Mouse (Mus musculus) MEL (cell line): ENCODE results near the gene Ybx1. TPM values are rescaled to one million over a fixed set of nuclear protein-coding genes. Genes with fewer than 3 reads are reported as not detected.

ENCODE experiments used
- DNase-seq: peaks from one replicate; pipeline ENCODE4 v3.0.0; 2011; ENCODE audit warnings: low read depth, low spot score
- H3K27ac ChIP-seq: 2 replicates; pipeline ENCODE4 v1.5.1; 2012; ENCODE audit warnings: low read depth, mild to moderate bottlenecking, control low read depth, low read length, moderate library complexity; ENCODE audit not compliant: control insufficient read depth
- H3K27me3 ChIP-seq, 2 experiments: fragments of 150-350 bp in 1 of 2; sonication (generic) in 1 of 2; 2 replicates each; pipeline ENCODE4 v1.6.1; 2012; ENCODE audit warnings: low read length in 2 of 2, mild to moderate bottlenecking in 2 of 2, improper control_type of control experiment in 1 of 2, moderate library complexity in 1 of 2; ENCODE audit not compliant: insufficient read depth in 2 of 2, control insufficient read depth in 1 of 2
- H3K36me3 ChIP-seq, 2 experiments: 2 replicates each; pipeline ENCODE4 v1.6.1; 2012 to 2014; ENCODE audit warnings: low read length in 2 of 2, improper control_type of control experiment in 1 of 2, inconsistent platforms in 1 of 2, mild to moderate bottlenecking in 1 of 2; ENCODE audit not compliant: insufficient read depth in 2 of 2, control insufficient read depth in 1 of 2
- H3K4me1 ChIP-seq, 2 experiments: fragments of 150-350 bp in 1 of 2; sonication (generic) in 1 of 2; 2 replicates each; pipeline ENCODE4 v1.6.1; 2012; ENCODE audit warnings: low read length in 2 of 2, improper control_type of control experiment in 1 of 2, mild to moderate bottlenecking in 1 of 2; ENCODE audit not compliant: insufficient read depth in 2 of 2, control insufficient read depth in 1 of 2
- H3K4me3 ChIP-seq, 2 experiments: fragments of 150-350 bp in 1 of 2; sonication (generic) in 1 of 2; 2 replicates each; pipeline ENCODE4 v1.5.1; 2012; ENCODE audit warnings: low read depth in 2 of 2, low read length in 2 of 2, mild to moderate bottlenecking in 2 of 2, moderate library complexity in 2 of 2, control low read depth in 1 of 2, improper control_type of control experiment in 1 of 2; ENCODE audit not compliant: control insufficient read depth in 1 of 2, insufficient read depth in 1 of 2
- H3K79me2 ChIP-seq: 2 replicates; pipeline ENCODE4 v1.6.1; 2012; ENCODE audit warnings: mild to moderate bottlenecking, low read length, moderate library complexity; ENCODE audit not compliant: control insufficient read depth, poor library complexity, insufficient read depth
- H3K9ac ChIP-seq: 2 replicates; pipeline ENCODE4 v1.6.1; 2012; ENCODE audit warnings: low read depth, mild to moderate bottlenecking, control low read depth, low read length, moderate library complexity; ENCODE audit not compliant: control insufficient read depth, poor library complexity, severe bottlenecking
- H3K9me3 ChIP-seq: fragments of 150-350 bp; sonication (generic); replicated peaks from 2 replicates; pipeline ENCODE4 v1.6.1; 2012; ENCODE audit warnings: mild to moderate bottlenecking, low read length, improper control_type of control experiment, moderate library complexity; ENCODE audit not compliant: insufficient read depth
- BHLHE40 ChIP-seq: IDR thresholded peaks from 2 replicates; pipeline ENCODE4 v1.6.1; 2012; ENCODE audit warnings: low read depth, mild to moderate bottlenecking, inconsistent platforms, low read length, improper control_type of control experiment, borderline replicate concordance
- CTCF ChIP-seq, 3 experiments: IDR thresholded peaks in 2 of 3; conservative IDR thresholded peaks in 1 of 3; 2 replicates each; pipeline ENCODE4 v1.5.1; 2011 to 2012; ENCODE audit warnings: low read length in 3 of 3, low read depth in 2 of 3, mild to moderate bottlenecking in 2 of 3, improper control_type of control experiment in 1 of 3, inconsistent platforms in 1 of 3, mixed read lengths in 1 of 3, moderate library complexity in 1 of 3; ENCODE audit not compliant: control insufficient read depth in 1 of 3, insufficient read depth in 1 of 3, poor library complexity in 1 of 3, severe bottlenecking in 1 of 3
- E2F4 ChIP-seq: IDR thresholded peaks from 2 replicates; pipeline ENCODE4 v1.6.1; 2011; ENCODE audit warnings: low read depth, low read length, improper control_type of control experiment, borderline replicate concordance
- ETS1 ChIP-seq: IDR thresholded peaks from 2 replicates; pipeline ENCODE4 v1.6.1; 2012; ENCODE audit warnings: low read depth, mild to moderate bottlenecking, inconsistent platforms, low read length, improper control_type of control experiment, moderate library complexity
- HCFC1 ChIP-seq: IDR thresholded peaks from 2 replicates; pipeline ENCODE4 v1.6.1; 2012; ENCODE audit warnings: low read depth, mild to moderate bottlenecking, inconsistent platforms, low read length, improper control_type of control experiment, moderate library complexity
- KAT2A ChIP-seq: conservative IDR thresholded peaks from 2 replicates; pipeline ENCODE4 v1.6.1; 2012; ENCODE audit warnings: low read depth, low read length, improper control_type of control experiment, inconsistent platforms
- MAFK ChIP-seq: IDR thresholded peaks from 2 replicates; pipeline ENCODE4 v1.6.1; 2011; ENCODE audit warnings: low read depth, mild to moderate bottlenecking, low read length, improper control_type of control experiment, borderline replicate concordance
- MAX ChIP-seq: IDR thresholded peaks from 2 replicates; pipeline ENCODE4 v1.6.1; 2011; ENCODE audit warnings: low read length, improper control_type of control experiment
- MXI1 ChIP-seq: IDR thresholded peaks from 2 replicates; pipeline ENCODE4 v1.6.1; 2011; ENCODE audit warnings: mild to moderate bottlenecking, low read depth, low read length, improper control_type of control experiment
- MYB ChIP-seq: IDR thresholded peaks from 2 replicates; pipeline ENCODE4 v1.6.1; 2011; ENCODE audit warnings: mild to moderate bottlenecking, low read depth, low read length, improper control_type of control experiment
- MYC ChIP-seq: IDR thresholded peaks from 2 replicates; pipeline ENCODE4 v1.6.1; 2011; ENCODE audit warnings: low read depth, mild to moderate bottlenecking, low read length, improper control_type of control experiment, moderate library complexity
- NELFE ChIP-seq: IDR thresholded peaks from 2 replicates; pipeline ENCODE4 v1.6.1; 2011; ENCODE audit warnings: low read depth, low read length, improper control_type of control experiment
- NRF1 ChIP-seq: IDR thresholded peaks from 2 replicates; pipeline ENCODE4 v1.6.1; 2014; ENCODE audit warnings: low read depth, mild to moderate bottlenecking, inconsistent platforms, low read length, improper control_type of control experiment, moderate library complexity; ENCODE audit not compliant: poor library complexity, insufficient read depth, severe bottlenecking
- POLR2A ChIP-seq, 2 experiments: IDR thresholded peaks; 2 replicates each; pipeline ENCODE4 v1.6.1; 2011 to 2012; ENCODE audit warnings: low read length in 2 of 2, mild to moderate bottlenecking in 2 of 2, control low read depth in 1 of 2, improper control_type of control experiment in 1 of 2, low read depth in 1 of 2, moderate library complexity in 1 of 2; ENCODE audit not compliant: control insufficient read depth in 1 of 2, insufficient read depth in 1 of 2, poor library complexity in 1 of 2
- RAD21 ChIP-seq: IDR thresholded peaks from 2 replicates; pipeline ENCODE4 v1.6.1; 2011; ENCODE audit warnings: mild to moderate bottlenecking, low read depth, low read length, improper control_type of control experiment
- SIN3A ChIP-seq: IDR thresholded peaks from 2 replicates; pipeline ENCODE4 v1.6.1; 2012; ENCODE audit warnings: low read length, improper control_type of control experiment, inconsistent platforms
- SMC3 ChIP-seq: IDR thresholded peaks from 2 replicates; pipeline ENCODE4 v1.6.1; 2011; ENCODE audit warnings: low read depth, low read length, improper control_type of control experiment
- TAL1 ChIP-seq: IDR thresholded peaks from 2 replicates; pipeline ENCODE4 v1.6.1; 2012; ENCODE audit warnings: mild to moderate bottlenecking, inconsistent platforms, low read length, moderate library complexity, mixed read lengths
- TBP ChIP-seq: IDR thresholded peaks from 2 replicates; pipeline ENCODE4 v1.8.0; 2011; ENCODE audit warnings: low read depth, low read length, improper control_type of control experiment
- UBTF ChIP-seq: IDR thresholded peaks from 2 replicates; pipeline ENCODE4 v1.6.1; 2012; ENCODE audit warnings: low read depth, mild to moderate bottlenecking, inconsistent platforms, low read length, improper control_type of control experiment, moderate library complexity, borderline replicate concordance; ENCODE audit not compliant: insufficient read depth
- ZC3H11A ChIP-seq: IDR thresholded peaks from 2 replicates; pipeline ENCODE4 v1.6.1; 2012; ENCODE audit warnings: low read depth, mild to moderate bottlenecking, inconsistent platforms, low read length, improper control_type of control experiment
- ZNF384 ChIP-seq: IDR thresholded peaks from 2 replicates; pipeline ENCODE4 v1.6.1; 2012; ENCODE audit warnings: low read depth, mild to moderate bottlenecking, inconsistent platforms, low read length, improper control_type of control experiment
- polyA plus RNA-seq, 2 experiments: library from polyadenylated mRNA; stranded (reverse) in 1 of 2; unstranded in 1 of 2; fragments of >175 nt in 1 of 2; fragments of >200 nt in 1 of 2; gene quantifications; 2 replicates each; pipeline versions ENCODE4 v1.2.1 to v1.2.4; 2012; ENCODE audit warnings: low replicate concordance in 2 of 2, low read depth in 1 of 2; ENCODE audit not compliant: insufficient read length in 2 of 2, insufficient read depth in 1 of 2, missing spikeins in 1 of 2
- total RNA-seq: library from RNA; depleted of rRNA; stranded (reverse); fragments of 300-350 nt; gene quantifications from 2 replicates; pipeline ENCODE4 v1.2.3, GENCODE M21; 2012

The Ybx1 gene
- total and polyA plus RNA-seq, 3 experiments, result 979 to 2,666 (median 2,172) TPM

DNA sequence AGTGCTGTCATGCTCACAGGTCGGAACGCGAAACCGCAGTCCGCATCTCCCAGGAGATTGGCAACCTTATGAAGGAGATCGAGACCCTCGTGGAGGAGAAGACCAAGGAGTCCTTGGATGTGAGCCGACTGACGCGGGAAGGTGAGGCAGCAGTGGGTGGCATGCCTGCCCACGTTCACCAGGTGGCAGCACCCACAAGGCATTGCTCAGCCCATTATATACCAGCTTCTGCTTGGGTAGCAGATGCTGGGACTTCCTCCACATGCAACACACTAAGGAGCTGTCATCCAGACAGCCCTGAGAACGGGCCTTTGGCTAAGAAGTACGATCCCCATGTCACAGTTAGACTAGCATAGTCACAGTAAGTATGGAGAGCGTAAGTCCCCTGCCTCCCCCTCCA lies 52.7 kb downstream of the Ybx1 start (continued):
- no peak for TF ChIP-seq NRF1
- TF ChIP-seq MYB, result no peak
- TF ChIP-seq, all 39 proteins: peak for 3

DNA sequence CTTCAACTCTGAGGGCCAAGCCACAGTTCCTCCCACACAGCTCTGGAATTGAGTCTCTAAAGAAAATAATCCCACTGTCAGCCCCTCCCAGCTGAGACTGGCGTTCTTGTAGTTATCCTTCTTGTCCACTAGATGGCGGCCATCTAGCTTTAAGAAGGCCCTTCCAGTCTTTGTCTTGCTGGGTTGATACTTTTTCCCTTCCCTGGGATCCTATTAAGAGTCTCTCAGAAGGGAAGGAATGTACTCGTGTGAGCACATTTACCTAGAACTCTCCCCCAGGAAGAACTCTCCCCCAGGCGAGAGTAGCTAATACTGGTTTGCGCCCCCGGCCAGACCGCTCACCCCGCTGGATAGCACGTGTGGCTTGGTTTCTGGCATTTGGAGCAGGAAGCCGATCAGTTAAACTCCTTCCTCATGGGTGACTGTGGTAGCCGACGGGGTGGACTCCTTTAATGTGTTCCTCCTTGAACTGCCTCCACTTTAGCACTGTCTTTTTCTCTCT lies 55.2 kb downstream of the Ybx1 start:
- no peaks in the 10 kb centered on the region for H3K27me3 ChIP-seq
- peaks cover 0 to 2% of the 10 kb centered on the region in 2 experiments; a peak in 2 of 4 replicates for H3K36me3 ChIP-seq
- peak overlapping the region; percentile 43 to 51 for H3K4me3 ChIP-seq
- peak overlapping the region; percentile 45 for H3K27ac ChIP-seq
- H3K9ac ChIP-seq, result peak overlapping the region; percentile 63
- H3K79me2 ChIP-seq, result no peaks in the 10 kb centered on the region
- TF ChIP-seq POLR2A (IDR thresholded peaks at IDR 0.05; ENCODE audit: control insufficient read depth in 1 of 2, insufficient read depth in 1 of 2, low read depth in 1 of 2, low read length in 2 of 2, poor library complexity in 1 of 2), result peak; percentile 23 to 59; a peak in 2 of 4 replicates
- peak; percentile 51; the same call in 1 of the 2 replicates for TF ChIP-seq NELFE
- TF ChIP-seq MAFK, result no peak
- TF ChIP-seq SIN3A, result peak; percentile 69; the same call in 1 of the 2 replicates
- peak; percentile 59 for TF ChIP-seq SMC3
- TF ChIP-seq MAX, result peak; percentile 69
- TF ChIP-seq TBP, result 0 out of 2 replicates have a peak, but pooled peaks have one; percentile 50
- peak; percentile 53 to 91 (median 82) for TF ChIP-seq CTCF (IDR thresholded peaks at IDR 0.05 in 2 of 3, conservative IDR thresholded peaks at IDR 0.05 in 1 of 3; ENCODE audit: control insufficient read depth in 1 of 3, insufficient read depth in 1 of 3, low read depth in 2 of 3, low read length in 3 of 3, poor library complexity in 1 of 3, severe bottlenecking in 1 of 3)
- TF ChIP-seq RAD21, result peak; percentile 45
- TF ChIP-seq TAL1, result no peak
- TF ChIP-seq MYC, result peak; percentile 90
- TF ChIP-seq KAT2A, result no peak
- TF ChIP-seq HCFC1, result peak; percentile 40; the same call in 1 of the 2 replicates
- no peak for TF ChIP-seq ZNF384
- 0 out of 2 replicates have a peak, but pooled peaks have one; percentile 10 for TF ChIP-seq ETS1
- TF ChIP-seq MXI1, result peak; percentile 87; the same call in 1 of the 2 replicates
- TF ChIP-seq BHLHE40, result peak; percentile 49; the same call in 1 of the 2 replicates
- H3K9me3 ChIP-seq, result no peaks in the 10 kb centered on the region
- DNase-seq, result peak; percentile 88
- H3K4me1 ChIP-seq, result no peaks in the 10 kb centered on the region; a peak in 2 of 4 replicates

DNA sequence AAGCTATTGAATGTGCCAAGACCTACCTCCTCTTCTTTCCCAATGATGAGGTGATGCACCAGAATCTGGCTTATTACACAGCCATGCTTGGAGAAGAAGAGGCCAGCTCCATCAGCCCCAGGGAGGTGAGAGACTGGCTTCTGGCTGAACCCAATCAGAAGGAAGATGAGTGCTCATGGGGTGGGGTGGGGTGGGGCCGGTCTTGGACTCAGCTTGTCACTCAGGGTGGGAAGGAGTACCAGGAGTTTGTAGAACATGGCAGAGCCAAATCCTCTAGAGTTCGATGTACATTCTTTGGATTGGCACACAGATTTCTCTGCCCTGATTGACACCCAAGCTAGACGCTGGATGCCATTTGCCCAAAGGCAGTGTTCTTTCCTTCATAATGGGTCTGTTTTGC lies 55.7 kb downstream of the Ybx1 start:
- TF ChIP-seq POLR2A (IDR thresholded peaks at IDR 0.05; ENCODE audit: control insufficient read depth in 1 of 2, insufficient read depth in 1 of 2, low read depth in 1 of 2, low read length in 2 of 2, poor library complexity in 1 of 2), result no peak
- no peak for TF ChIP-seq NELFE
- TF ChIP-seq UBTF, result no peak
- no peak for TF ChIP-seq ZC3H11A
- TF ChIP-seq E2F4, result no peak
- TF ChIP-seq TAL1, result no peak
- no peaks in the 10 kb centered on the region for H3K27me3 ChIP-seq
- H3K9me3 ChIP-seq, result no peaks in the 10 kb centered on the region
- H3K36me3 ChIP-seq, result peaks cover 0 to 7% of the 10 kb centered on the region in 2 experiments; a peak in 3 of 4 replicates
- no peak overlapping the region for H3K27ac ChIP-seq
- no peak for DNase-seq
- no peak overlapping the region for H3K4me3 ChIP-seq
- peaks cover 2% of the 10 kb centered on the region; the same call in 1 of the 2 replicates for H3K79me2 ChIP-seq
- H3K9ac ChIP-seq, result no peak overlapping the region; the same call in 1 of the 2 replicates
- H3K4me1 ChIP-seq, result no peaks in the 10 kb centered on the region; a peak in 2 of 4 replicates
